Mouse (Mus musculus) CH12.LX (cell line): ENCODE measurements around the gene Gm28539. TPM values are rescaled to one million over a fixed set of nuclear protein-coding genes. Genes with fewer than 3 reads are reported as not detected.
"Not testable (repeated sequence)": the region's sequence is repeated elsewhere in the genome, so short reads cannot be mapped to it uniquely, and the experiment has no call there.

ENCODE experiments used
- DNase-seq: peaks from one replicate; pipeline ENCODE4 v3.0.0-alpha.2; 2013; ENCODE audit errors: extremely low read depth
- H3K27ac ChIP-seq: 2 replicates; pipeline ENCODE4 v1.5.1; 2012; ENCODE audit warnings: low read depth, mild to moderate bottlenecking, control low read depth, moderate library complexity; ENCODE audit not compliant: insufficient read depth
- H3K27me3 ChIP-seq: replicated peaks from 2 replicates; pipeline ENCODE3; 2012; ENCODE audit warnings: inconsistent platforms
- H3K36me3 ChIP-seq, 2 experiments: replicated peaks in 1 of 2; 2 replicates each; pipeline versions ENCODE3 to v1.6.1; 2012; ENCODE audit warnings: inconsistent platforms in 1 of 2, low read length in 1 of 2, mild to moderate bottlenecking in 1 of 2, mixed read lengths in 1 of 2, moderate library complexity in 1 of 2; ENCODE audit not compliant: control insufficient read depth in 1 of 2, insufficient read depth in 1 of 2
- H3K4me1 ChIP-seq, 2 experiments: 2 replicates each; pipeline ENCODE4 v1.6.1; 2012; ENCODE audit warnings: inconsistent platforms in 1 of 2, moderate library complexity in 1 of 2; ENCODE audit not compliant: insufficient read depth in 2 of 2, control insufficient read depth in 1 of 2
- H3K4me2 ChIP-seq: 2 replicates; pipeline ENCODE4 v1.6.1; 2012; ENCODE audit warnings: low read depth, mild to moderate bottlenecking, control low read depth; ENCODE audit not compliant: poor library complexity, insufficient read depth, severe bottlenecking
- H3K4me3 ChIP-seq, 3 experiments: fragments of 150-350 bp in 1 of 3; sonication (generic) in 1 of 3; replicated peaks in 1 of 3; 2 replicates each; pipeline versions ENCODE3 to v1.5.1; 2011 to 2012; ENCODE audit warnings: low read depth in 2 of 3, low read length in 2 of 3, mild to moderate bottlenecking in 2 of 3, moderate library complexity in 2 of 3, control low read depth in 1 of 3, improper control_type of control experiment in 1 of 3, inconsistent platforms in 1 of 3, mixed read lengths in 1 of 3; ENCODE audit not compliant: poor library complexity in 1 of 3
- H3K79me2 ChIP-seq: replicated peaks from 2 replicates; pipeline ENCODE4 v1.6.1; 2012; ENCODE audit warnings: mild to moderate bottlenecking, moderate library complexity; ENCODE audit not compliant: control insufficient read depth, poor library complexity, insufficient read depth, severe bottlenecking; ENCODE audit errors: extremely low read depth
- H3K9ac ChIP-seq: 2 replicates; pipeline ENCODE4 v1.6.1; 2012; ENCODE audit warnings: low read depth, mild to moderate bottlenecking, control low read depth, moderate library complexity; ENCODE audit not compliant: insufficient read depth
- H3K9me3 ChIP-seq: replicated peaks from 2 replicates; pipeline ENCODE3; 2012; ENCODE audit warnings: low read length, inconsistent platforms, mixed read lengths
- CTCF ChIP-seq, 2 experiments: IDR thresholded peaks in 1 of 2; conservative IDR thresholded peaks in 1 of 2; 2 replicates each; pipeline ENCODE4 v1.5.1; 2011 to 2012; ENCODE audit warnings: low read depth in 2 of 2, low read length in 2 of 2, improper control_type of control experiment in 1 of 2, inconsistent platforms in 1 of 2, mild to moderate bottlenecking in 1 of 2, moderate library complexity in 1 of 2
- E2F4 ChIP-seq: IDR thresholded peaks from 2 replicates; pipeline ENCODE4 v1.6.1; 2011; ENCODE audit warnings: low read depth, low read length, improper control_type of control experiment; ENCODE audit not compliant: insufficient replicate concordance
- ELF1 ChIP-seq: IDR thresholded peaks from 2 replicates; pipeline ENCODE4 v1.6.1; 2014; ENCODE audit warnings: low read depth, mild to moderate bottlenecking, inconsistent platforms, low read length, improper control_type of control experiment
- EP300 ChIP-seq: IDR thresholded peaks from 2 replicates; pipeline ENCODE4 v1.6.1; 2011; ENCODE audit warnings: low read length, improper control_type of control experiment
- ETS1 ChIP-seq: conservative IDR thresholded peaks from 2 replicates; pipeline ENCODE4 v1.6.1; 2012; ENCODE audit warnings: low read depth, mild to moderate bottlenecking, inconsistent platforms, low read length, improper control_type of control experiment, moderate library complexity
- IRF4 ChIP-seq: IDR thresholded peaks from 2 replicates; pipeline ENCODE4 v1.6.1; 2014; ENCODE audit warnings: low read depth, mild to moderate bottlenecking, inconsistent platforms, low read length, improper control_type of control experiment
- JUND ChIP-seq: conservative IDR thresholded peaks from 2 replicates; pipeline ENCODE4 v1.6.1; 2011; ENCODE audit warnings: low read depth, low read length, improper control_type of control experiment
- MAFK ChIP-seq: IDR thresholded peaks from 2 replicates; pipeline ENCODE4 v1.6.1; 2011; ENCODE audit warnings: low read length, improper control_type of control experiment; ENCODE audit not compliant: insufficient replicate concordance
- MAX ChIP-seq: IDR thresholded peaks from 2 replicates; pipeline ENCODE4 v1.6.1; 2011; ENCODE audit warnings: low read length, improper control_type of control experiment
- MAZ ChIP-seq: IDR thresholded peaks from 2 replicates; pipeline ENCODE4 v1.6.1; 2012; ENCODE audit warnings: low read depth, mild to moderate bottlenecking, inconsistent platforms, low read length, improper control_type of control experiment, moderate library complexity
- MEF2A ChIP-seq: IDR thresholded peaks from 2 replicates; pipeline ENCODE4 v1.6.1; 2014; ENCODE audit warnings: low read depth, mild to moderate bottlenecking, inconsistent platforms, low read length, improper control_type of control experiment, borderline replicate concordance
- MXI1 ChIP-seq: IDR thresholded peaks from 2 replicates; pipeline ENCODE4 v1.6.1; 2011; ENCODE audit warnings: mild to moderate bottlenecking, low read depth, low read length, improper control_type of control experiment
- MYC ChIP-seq: IDR thresholded peaks from 2 replicates; pipeline ENCODE4 v1.6.1; 2011; ENCODE audit warnings: low read depth, mild to moderate bottlenecking, improper control_type of control experiment, low read length
- NELFE ChIP-seq: IDR thresholded peaks from 2 replicates; pipeline ENCODE4 v1.6.1; 2011; ENCODE audit warnings: low read depth, low read length, improper control_type of control experiment
- RAD21 ChIP-seq: IDR thresholded peaks from 2 replicates; pipeline ENCODE4 v1.6.1; 2011; ENCODE audit warnings: low read depth, mild to moderate bottlenecking, low read length, improper control_type of control experiment, moderate library complexity
- RCOR1 ChIP-seq: conservative IDR thresholded peaks from 2 replicates; pipeline ENCODE4 v1.6.1; 2012; ENCODE audit warnings: low read depth, mild to moderate bottlenecking, inconsistent platforms, low read length, improper control_type of control experiment
- SIN3A ChIP-seq: IDR thresholded peaks from 2 replicates; pipeline ENCODE4 v1.6.1; 2012; ENCODE audit warnings: low read length, improper control_type of control experiment, inconsistent platforms
- SMC3 ChIP-seq: IDR thresholded peaks from 2 replicates; pipeline ENCODE4 v1.6.1; 2011; ENCODE audit warnings: low read depth, low read length, improper control_type of control experiment
- TCF12 ChIP-seq: IDR thresholded peaks from 2 replicates; pipeline ENCODE4 v1.6.1; 2014; ENCODE audit warnings: low read depth, mild to moderate bottlenecking, inconsistent platforms, low read length, improper control_type of control experiment
- USF1 ChIP-seq: IDR thresholded peaks from 2 replicates; pipeline ENCODE4 v1.6.1; 2014; ENCODE audit warnings: low read depth, mild to moderate bottlenecking, inconsistent platforms, low read length, improper control_type of control experiment
- ZC3H11A ChIP-seq: IDR thresholded peaks from 2 replicates; pipeline ENCODE4 v1.6.1; 2012; ENCODE audit warnings: low read depth, mild to moderate bottlenecking, inconsistent platforms, low read length, improper control_type of control experiment
- ZNF384 ChIP-seq: IDR thresholded peaks from 2 replicates; pipeline ENCODE4 v1.6.1; 2012; ENCODE audit warnings: low read depth, low read length, improper control_type of control experiment, inconsistent platforms
- dilution Hi-C: fragments of 300-500 bp; cut with MboI; formaldehyde crosslinking; loops from 2 replicates; pipeline ENCODE4 v1.14.3; 2020; ENCODE audit warnings: low sequenced_read_pairs; ENCODE audit not compliant: extremely low pct_unique_long_range_greater_than_20kb, extremely low pct_ligation_motif_present
- in situ Hi-C: fragments of 300-500 bp; cut with MboI; formaldehyde crosslinking; loops from 3 replicates; pipeline ENCODE4 v1.14.3; 2019; ENCODE audit warnings: low sequenced_read_pairs, low pct_ligation_motif_present, low pct_unique_long_range_greater_than_20kb, mixed read lengths
- polyA plus RNA-seq: library from polyadenylated mRNA; unstranded; fragments of >175 nt; gene quantifications from 2 replicates; pipeline ENCODE4 v1.2.1, GENCODE M21; 2012; ENCODE audit warnings: low read depth; ENCODE audit not compliant: insufficient read length
- total RNA-seq, 2 experiments: library from RNA; depleted of rRNA; stranded (reverse); fragments of 300-350 nt in 1 of 2; fragments of >200 nt in 1 of 2; gene quantifications; 2 replicates each; pipeline ENCODE4 v1.2.3; 2012 to 2014

Gm28539 gene
- total and polyA plus RNA-seq, 3 experiments, result 3.9 to 12.2 TPM; not detected in 1

DNA sequence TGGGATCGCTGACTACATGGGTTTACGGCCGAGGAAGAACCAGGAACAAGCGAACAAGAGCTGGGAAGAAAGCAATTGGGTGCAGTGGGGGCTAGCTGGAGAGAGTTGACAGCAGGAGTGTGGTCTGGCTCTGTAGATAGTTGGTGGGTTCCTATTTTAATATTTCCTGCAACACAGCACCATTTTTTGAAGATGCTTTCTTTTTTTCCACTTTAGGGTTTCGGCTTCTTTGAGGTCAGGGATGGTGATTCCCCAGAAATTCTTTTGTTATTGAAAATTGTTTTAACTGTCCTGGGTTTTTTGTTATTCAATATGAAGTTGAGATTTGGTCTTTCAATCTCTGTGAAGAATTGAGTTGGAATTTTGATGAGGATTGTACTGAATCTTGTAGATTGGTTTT, 150.5 kb downstream of the Gm28539 start:
- no peak; the same call in 1 of the 2 replicates for TF ChIP-seq EP300
- TF ChIP-seq E2F4, result no peak
- peak; percentile 27; the same call in 1 of the 2 replicates for TF ChIP-seq ETS1
- no peak for TF ChIP-seq NELFE
- TF ChIP-seq MAFK, result 0 out of 2 replicates have a peak, but pooled peaks have one; percentile 19
- peak; percentile 54; the same call in 1 of the 2 replicates for TF ChIP-seq ZNF384
- TF ChIP-seq USF1, result no peak
- TF ChIP-seq ZC3H11A, result no peak
- no peak for TF ChIP-seq MYC
- peak; percentile 72; the same call in 1 of the 2 replicates for TF ChIP-seq MEF2A
- TF ChIP-seq ELF1, result 0 out of 2 replicates have a peak, but pooled peaks have one; percentile 8
- TF ChIP-seq SIN3A, result no peak

DNA sequence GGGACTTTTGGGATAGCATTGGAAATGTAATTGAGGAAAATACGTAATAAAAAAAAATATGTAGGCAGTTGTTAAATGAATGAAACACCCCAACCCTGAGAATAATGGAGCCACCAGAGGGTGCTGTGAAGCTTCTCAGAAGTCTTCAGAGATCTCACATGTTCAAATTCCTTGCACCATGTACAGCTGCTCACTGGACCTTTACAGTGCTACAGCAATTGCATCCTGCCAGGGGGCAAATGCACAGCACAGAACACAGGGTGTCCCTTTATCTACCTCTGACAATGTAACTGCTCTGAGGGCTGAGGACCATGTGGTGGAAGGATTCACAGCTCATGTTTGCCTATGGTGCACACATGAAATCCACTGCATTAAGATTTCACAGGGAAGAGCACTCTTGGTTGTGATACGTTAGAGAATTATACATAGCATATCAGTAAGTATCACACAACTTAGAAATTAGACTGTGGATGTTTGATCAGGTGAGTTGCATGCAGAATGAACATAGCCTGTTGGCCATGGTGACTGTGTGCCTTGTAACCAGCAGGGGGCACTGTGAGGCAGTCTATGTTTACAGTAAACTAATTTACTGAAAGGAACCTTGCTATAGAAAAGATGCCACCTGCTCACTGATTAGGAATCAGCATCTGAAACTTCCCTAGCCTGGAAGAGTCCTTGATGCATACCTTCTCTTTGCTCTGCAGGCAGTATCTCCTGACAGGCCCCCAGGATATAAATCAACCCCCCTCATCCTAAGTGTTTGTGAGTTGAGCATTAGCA, 166.4 kb downstream of the Gm28539 start:
- dilution Hi-C loops, result not testable (repeated sequence)

More for the DNA sequence above, 150.5 kb downstream of the Gm28539 start:
- H3K27ac ChIP-seq, result no peak overlapping the region
- in situ Hi-C loops (no loop called here), dilution Hi-C loops (no loop called here)
- peaks cover 0 to 2% of the 10 kb centered on the region in 2 experiments for H3K36me3 ChIP-seq
- DNase-seq, result no peak
- H3K9me3 ChIP-seq, result no peaks in the 10 kb centered on the region
- no peaks in the 10 kb centered on the region for H3K27me3 ChIP-seq
- peaks cover 0 to 8% of the 10 kb centered on the region in 2 experiments; a peak in 1 of 4 replicates for H3K4me1 ChIP-seq
- H3K4me3 ChIP-seq, result peak overlapping the region in 2 of 3 experiments; percentile 68 to 69
- H3K4me2 ChIP-seq, result no peak overlapping the region
- H3K9ac ChIP-seq, result no peak overlapping the region
- H3K79me2 ChIP-seq, result no peaks in the 10 kb centered on the region

More for the DNA sequence above, 166.4 kb downstream of the Gm28539 start:
- peak overlapping the region; percentile 4; the same call in 1 of the 2 replicates for H3K4me2 ChIP-seq
- in situ Hi-C loops, result loop anchor here (5.0 to 10.0 kb wide), 2 partner anchors 62 to 260 kb away; no protein-coding TSS in a partner anchor
- TF ChIP-seq RAD21 (peak; percentile 84), JUND (peak; percentile 49; the same call in 1 of the 2 replicates), RCOR1 (peak; percentile 42; the same call in 1 of the 2 replicates), IRF4 (peak; percentile 67), MYC (peak; percentile 85), SMC3 (peak; percentile 89), EP300 (peak; percentile 32; the same call in 1 of the 2 replicates), MXI1 (peak; percentile 23; the same call in 1 of the 2 replicates), SIN3A (0 out of 2 replicates have a peak, but pooled peaks have one; percentile 26), MAZ (0 out of 2 replicates have a peak, but pooled peaks have one; percentile 72), TCF12 (peak; percentile 20), ZC3H11A (peak; percentile 79), CTCF (conservative IDR thresholded peaks at IDR 0.05 in 1 of 2, IDR thresholded peaks at IDR 0.05 in 1 of 2; ENCODE audit: low read depth in 2 of 2, low read length in 2 of 2) (peak; percentile 87 to 89), MAX (peak; percentile 60), E2F4 (0 out of 2 replicates have a peak, but pooled peaks have one; percentile 18), ZNF384 (0 out of 2 replicates have a peak, but pooled peaks have one; percentile 35)
- H3K27me3 ChIP-seq, H3K79me2 ChIP-seq, H3K9me3 ChIP-seq: not testable (repeated sequence)
- H3K4me1 ChIP-seq, result peaks cover 20 to 62% of the 10 kb centered on the region in 2 experiments
- H3K36me3 ChIP-seq, result peaks cover 0 to 34% of the 10 kb centered on the region in 2 experiments
- peak; percentile 87 for DNase-seq
- peak overlapping the region; percentile 83 for H3K27ac ChIP-seq
- peak overlapping the region; percentile 24 for H3K9ac ChIP-seq
- peak overlapping the region in 1 of 3 experiments; percentile 3 for H3K4me3 ChIP-seq
